Mouse (Mus musculus) 416B (cell line): ENCODE results near the gene Thegl.
A peak's percentile ranks its signal among the peaks of the same experiment; 100 is the strongest.

Source experiments
- DNase-seq: peaks from one replicate; pipeline ENCODE4 v3.0.0; 2011; ENCODE audit warnings: low read depth

The Thegl gene

GRCm38 (mm10) chr5:77052616-77053015 lies 36.8 kb downstream of the Thegl start:
- DNase-seq = no peak

- no peak for DNase-seq
These were observed 41.1 kb downstream of the Thegl start for GRCm38 (mm10) chr5:77056881-77057440.

DNA sequence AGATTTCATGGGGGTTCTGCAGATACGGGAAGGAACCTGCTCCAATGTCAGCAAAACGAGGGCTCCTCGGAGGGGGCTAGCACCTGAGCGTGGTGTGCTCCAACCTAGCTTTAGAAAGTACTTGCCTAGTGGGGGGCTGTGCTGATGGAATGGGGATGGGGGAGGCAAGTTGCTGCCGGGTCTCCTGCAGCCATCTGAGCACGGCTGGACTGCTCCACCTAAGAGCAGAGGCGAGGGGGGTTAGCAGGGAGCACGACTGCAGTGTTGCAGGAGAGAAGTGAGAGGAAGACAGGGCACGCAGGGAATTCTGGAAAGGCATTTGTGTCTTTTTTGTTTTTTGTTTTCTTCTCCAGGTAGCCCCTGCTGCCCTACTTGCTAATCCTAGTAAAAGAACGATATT lies 44.5 kb downstream of the Thegl start:
- no peak for DNase-seq

DNA sequence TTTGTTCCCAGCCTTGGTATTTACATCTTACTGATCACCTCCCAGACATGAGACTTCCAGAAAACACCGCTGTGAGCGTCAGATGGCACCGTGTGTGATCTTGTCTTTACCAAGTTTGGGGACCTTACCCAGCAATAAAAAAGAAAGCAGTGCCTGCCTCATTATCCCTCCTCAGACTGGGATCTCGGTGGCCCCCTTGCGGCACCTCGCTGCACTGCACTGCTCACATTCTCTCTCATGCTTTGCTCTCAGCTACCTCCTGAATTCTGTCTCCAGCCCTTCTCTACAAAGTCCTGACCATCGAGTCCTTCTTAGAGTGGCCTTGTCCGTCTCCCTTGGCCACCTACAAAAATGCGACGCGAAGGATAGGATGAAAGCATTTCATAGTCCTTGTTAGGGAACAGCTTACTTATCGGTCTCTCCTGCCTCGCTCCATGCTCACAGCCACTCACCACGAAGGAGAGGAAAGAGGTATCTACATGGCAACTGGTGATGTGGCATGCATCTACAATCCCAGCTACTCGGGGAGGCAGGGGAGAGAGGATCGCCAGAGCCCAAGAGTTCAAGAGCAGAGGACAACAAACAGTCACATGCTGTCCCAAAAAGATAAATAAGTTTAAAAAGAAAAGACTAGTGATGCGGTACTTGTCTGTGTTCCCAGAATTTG lies 45.7 kb downstream of the Thegl start:
- DNase-seq = peak; percentile 33

DNA sequence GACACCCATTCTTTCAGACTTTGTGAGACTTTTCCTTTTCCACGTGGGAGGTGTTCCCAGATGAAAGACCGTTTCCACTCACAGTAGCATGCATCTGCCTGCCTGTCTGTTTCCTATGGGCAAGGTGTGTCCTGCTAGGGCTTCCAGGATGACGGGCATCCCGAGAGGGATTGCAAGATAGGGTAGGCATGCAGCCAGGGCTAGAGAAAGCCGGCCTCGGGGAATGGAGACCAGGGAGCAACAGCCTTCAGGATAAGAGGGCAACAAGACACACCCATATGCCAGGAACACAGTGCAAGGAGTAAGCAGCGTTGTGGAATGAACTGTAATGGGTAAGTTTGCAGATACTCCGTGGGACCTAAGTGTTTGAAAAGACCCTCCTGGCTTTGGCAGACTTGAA lies 51.5 kb downstream of the Thegl start:
- DNase-seq = no peak

- DNase-seq = peak; percentile 33
These were observed 55.2 kb downstream of the Thegl start for GRCm38 (mm10) chr5:77070987-77071386.

GRCm38 (mm10) chr5:77071626-77072025 lies 55.8 kb downstream of the Thegl start:
- DNase-seq = peak; percentile 21

- DNase-seq = no peak
These were observed 58.0 kb downstream of the Thegl start for GRCm38 (mm10) chr5:77073794-77074193.

- no peak for DNase-seq
These were observed 59.1 kb downstream of the Thegl start for GRCm38 (mm10) chr5:77074914-77075313.

GRCm38 (mm10) chr5:77075951-77076350 lies 60.1 kb downstream of the Thegl start:
- DNase-seq = no peak

DNA sequence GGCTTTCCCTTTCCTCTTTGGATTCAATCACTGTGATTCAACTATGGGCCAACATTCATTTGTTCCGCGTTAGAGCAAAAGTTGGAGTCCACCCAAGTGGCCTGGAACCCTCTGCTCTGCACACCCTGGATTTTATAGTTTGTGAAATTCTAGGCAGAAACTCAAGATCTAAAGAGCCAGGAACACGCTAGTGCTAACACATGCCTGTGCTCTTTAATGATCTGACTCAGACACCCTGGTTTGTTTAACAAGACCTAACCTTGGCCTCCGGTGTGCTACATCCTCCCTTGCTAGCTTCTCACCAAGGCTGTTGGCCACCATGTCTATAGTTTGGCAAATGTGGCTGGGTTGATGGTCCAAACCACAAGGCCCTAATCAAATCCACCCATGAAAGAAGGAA lies 64.9 kb downstream of the Thegl start:
- no peak for DNase-seq

DNA sequence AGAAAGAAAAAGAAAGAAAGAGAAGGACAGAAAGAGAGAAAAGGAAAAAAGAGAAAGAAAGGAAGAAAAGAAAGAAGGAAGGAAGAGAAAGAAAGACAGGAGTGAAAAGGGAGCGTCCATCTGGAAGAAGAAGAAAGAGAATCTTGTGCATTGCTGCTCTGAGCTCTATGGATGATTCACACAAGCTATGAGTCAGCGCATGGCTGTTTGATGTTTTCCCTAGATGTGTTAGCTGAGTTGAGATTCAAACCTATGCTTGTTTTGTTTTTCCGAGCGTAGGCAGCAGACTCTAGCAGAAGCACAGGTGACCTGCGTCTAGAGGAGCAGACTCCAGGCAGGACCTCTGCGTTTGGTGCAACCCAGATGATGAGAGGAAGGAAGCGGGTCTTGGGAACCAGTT lies 66.9 kb downstream of the Thegl start:
- peak; percentile 23 for DNase-seq

DNA sequence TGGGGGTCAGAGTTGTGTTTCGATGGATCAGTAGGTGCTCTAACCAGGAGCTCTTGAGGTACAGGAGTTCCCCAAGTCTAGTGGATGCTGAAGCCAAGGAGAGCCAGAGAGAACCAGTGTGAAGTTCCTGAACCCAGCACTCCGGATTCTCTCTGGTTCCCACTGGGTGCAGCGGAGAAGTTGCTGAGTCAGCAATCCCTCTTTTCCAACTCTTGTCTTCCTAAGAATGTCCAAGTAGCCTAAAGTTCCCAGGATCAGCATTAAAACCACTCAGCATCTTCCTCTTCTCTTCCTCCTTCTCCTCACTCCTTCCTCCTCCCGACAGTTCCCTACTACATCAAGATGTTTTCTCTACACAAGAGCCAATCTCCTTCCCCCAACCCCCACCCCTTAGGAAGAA lies 68.6 kb downstream of the Thegl start:
- no peak for DNase-seq

GRCm38 (mm10) chr5:77085753-77086450 lies 70.1 kb downstream of the Thegl start:
- DNase-seq = peak; percentile 35

DNA sequence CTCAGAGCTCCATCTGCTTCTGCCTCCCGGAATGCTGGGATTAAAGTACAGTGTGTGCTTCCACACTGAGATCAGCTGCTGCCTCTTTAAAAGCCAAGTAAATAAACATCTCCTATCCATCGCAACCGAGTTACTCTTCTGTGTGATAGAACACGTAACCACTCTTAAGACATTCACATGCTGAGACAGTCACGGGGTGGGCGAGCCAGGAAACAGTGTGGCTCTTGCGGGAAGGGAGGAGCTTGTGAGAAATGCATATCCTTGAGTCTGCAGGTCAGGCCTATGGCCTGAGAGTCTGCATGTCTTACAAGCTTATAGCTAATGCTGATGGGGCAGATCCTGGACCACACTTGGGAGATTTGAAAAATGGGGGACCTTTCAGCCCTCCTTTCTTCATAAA lies 70.7 kb downstream of the Thegl start:
- DNase-seq = peak; percentile 79

DNA sequence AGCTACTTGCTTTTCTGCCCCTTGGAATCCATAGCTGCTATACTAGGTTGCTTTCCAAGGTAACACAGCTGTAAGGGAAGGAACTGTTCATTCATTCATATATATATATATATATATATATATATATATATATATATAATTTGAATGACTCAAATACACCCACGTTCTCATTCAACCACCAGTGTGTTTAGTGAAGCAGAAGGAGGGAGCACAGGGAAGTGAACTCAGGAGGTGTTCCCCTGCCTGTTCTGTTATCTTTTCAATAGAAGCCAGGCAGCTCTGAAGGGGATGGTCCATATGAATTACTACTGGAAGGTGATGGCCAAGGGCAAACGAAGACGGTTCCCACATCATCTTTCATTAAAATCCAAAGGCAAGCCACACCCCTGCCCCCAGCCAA lies 71.3 kb downstream of the Thegl start:
- DNase-seq = no peak

DNA sequence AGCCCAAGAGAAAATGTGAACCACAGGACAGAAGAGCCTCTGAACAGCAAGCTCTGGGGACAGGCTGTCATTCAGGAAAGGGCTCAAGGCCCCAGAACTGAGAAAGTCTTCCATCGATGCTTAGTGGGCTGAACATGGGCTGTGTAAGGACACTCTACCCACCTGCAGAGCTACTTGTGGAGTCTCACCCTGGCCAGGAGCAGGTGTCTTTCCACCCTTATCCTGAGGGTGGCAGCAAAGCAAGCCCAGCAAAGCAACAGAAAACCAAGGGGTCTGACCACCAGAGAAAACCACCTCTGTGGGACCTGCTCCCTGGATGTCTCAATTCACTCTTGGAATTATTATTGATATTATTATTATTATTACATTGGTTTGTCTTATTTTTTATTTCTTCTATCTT lies 73.5 kb downstream of the Thegl start:
- DNase-seq = peak; percentile 51

GRCm38 (mm10) chr5:77089901-77090300 lies 74.1 kb downstream of the Thegl start:
- no peak for DNase-seq

DNA sequence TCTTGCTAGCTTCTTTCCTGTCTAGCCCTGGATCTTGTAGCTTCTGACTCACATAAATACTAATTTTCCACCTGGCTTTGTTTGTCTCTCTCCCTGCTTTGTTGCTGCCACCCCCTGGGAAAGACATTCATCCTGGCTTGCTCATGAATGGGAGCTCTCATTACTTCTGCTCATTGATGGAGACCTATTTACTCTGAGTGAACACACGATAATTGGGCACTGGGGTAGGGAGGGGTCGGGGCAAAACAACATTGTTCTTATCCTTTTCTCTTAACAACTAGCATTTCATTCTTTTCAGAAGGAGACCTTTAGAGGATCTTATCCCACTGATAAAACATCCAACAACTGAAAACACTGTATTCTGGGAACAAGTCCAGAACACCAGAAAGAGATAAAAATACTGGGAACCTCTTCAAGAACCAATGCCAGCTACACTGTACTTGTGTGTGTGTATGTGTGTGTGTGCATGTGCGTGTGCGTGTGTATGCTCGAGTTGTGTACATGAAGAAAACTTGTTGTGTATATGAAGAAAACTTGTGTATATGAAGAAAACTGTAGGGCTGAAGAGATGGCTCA lies 74.8 kb downstream of the Thegl start:
- no peak for DNase-seq

DNA sequence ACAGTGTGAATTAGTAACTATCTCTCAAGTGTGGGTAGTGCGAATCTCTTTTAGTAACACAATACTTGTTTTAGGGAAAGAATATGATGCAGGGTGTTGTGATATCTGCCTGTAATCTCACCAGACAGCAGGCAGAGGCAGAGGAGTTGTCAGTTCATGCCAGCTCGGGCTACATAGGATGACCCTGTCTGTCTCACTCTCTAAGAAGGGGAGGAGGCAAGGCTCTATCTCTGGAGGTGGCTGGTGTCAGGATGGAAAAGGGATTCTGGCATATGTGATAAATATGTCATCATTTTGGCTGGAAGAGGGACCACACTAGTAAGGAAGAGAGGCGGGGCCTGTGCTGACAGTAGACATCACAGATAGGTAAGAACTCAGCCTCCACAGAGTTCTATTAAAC lies 76.1 kb downstream of the Thegl start:
- no peak for DNase-seq

DNA sequence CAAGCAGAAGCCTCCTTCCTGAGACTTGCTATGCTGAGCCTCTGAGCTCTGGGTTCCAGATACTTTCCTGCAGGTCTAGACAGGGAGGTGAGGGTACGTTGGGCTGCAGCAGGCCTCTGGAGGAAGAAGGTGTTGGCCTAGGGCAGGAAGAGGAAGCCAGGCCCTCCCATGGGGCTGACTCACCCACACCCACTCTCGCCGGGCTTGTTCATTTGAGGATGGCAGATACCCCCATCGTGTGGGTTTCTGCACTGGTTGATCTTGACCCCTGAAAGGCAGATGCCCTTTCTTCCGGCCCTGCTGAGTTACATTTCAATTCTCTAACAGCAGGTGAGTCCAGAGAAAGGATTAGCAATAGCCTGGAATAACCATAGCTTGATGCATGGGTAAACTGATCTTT lies 76.7 kb downstream of the Thegl start:
- DNase-seq = peak; percentile 36

DNA sequence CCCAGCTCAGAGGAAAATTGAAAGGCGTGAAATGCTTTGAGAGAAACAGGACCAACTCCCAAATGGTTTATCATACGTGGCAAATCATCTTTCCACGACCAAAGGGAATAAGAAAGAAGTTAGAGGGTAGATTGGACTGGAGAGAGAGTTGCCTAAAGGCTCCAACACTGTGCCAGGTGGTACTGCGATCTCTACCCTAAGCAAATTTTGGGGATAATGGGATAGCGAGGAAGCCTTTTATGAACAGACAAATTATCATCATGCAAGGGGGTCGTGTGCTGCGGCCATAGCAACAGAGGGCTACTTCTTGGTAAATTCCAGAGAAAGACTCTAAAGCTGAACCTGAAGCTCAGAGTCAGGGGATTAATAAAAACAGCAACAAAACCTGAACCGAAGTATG lies 78.1 kb downstream of the Thegl start:
- DNase-seq = no peak
